Mouse (Mus musculus) liver, embryonic 14.5 days (tissue): ENCODE results near the gene Arid4a. TPM values are rescaled to one million over a fixed set of nuclear protein-coding genes. Genes with fewer than 3 reads are reported as not detected.

Source experiments
- ATAC-seq: fragments of 200-750 bp; cut with Nextera tagmentation; 2 replicates; pipeline ENCODE4 v1.8.0; 2017; ENCODE audit warnings: moderate number of reproducible peaks, mild to moderate bottlenecking, moderate library complexity; ENCODE audit not compliant: insufficient read depth
- DNase-seq, 3 experiments: peaks; one replicate each; pipeline ENCODE4 v3.0.0-alpha.2; 2012 to 2013; ENCODE audit warnings: low read depth in 3 of 3, low spot score in 3 of 3
- H3K27ac ChIP-seq: fragments of 300-500 bp; sonication (generic); 2 replicates; pipeline ENCODE4 v1.5.1; 2014; ENCODE audit warnings: moderate library complexity, mild to moderate bottlenecking, control low read depth, inconsistent platforms
- H3K27me3 ChIP-seq: fragments of 300-500 bp; sonication (generic); 2 replicates; pipeline ENCODE4 v1.6.1; 2014; ENCODE audit warnings: mild to moderate bottlenecking, low read length, moderate library complexity; ENCODE audit not compliant: control insufficient read depth, insufficient read depth
- H3K36me3 ChIP-seq: fragments of 300-500 bp; sonication (generic); replicated peaks from 2 replicates; pipeline ENCODE4 v1.6.1; 2014; ENCODE audit warnings: low read depth; ENCODE audit not compliant: control insufficient read depth, insufficient read depth
- H3K4me1 ChIP-seq, 2 experiments: fragments of 200-500 bp in 1 of 2; fragments of 300-500 bp in 1 of 2; sonication (generic) in 1 of 2; replicated peaks; 2 replicates each; pipeline ENCODE4 v1.6.1; 2012 to 2014; ENCODE audit warnings: antibody characterized with exemption in 1 of 2, inconsistent platforms in 1 of 2, low read length in 1 of 2; ENCODE audit not compliant: control insufficient read depth in 2 of 2, insufficient read depth in 2 of 2
- H3K4me2 ChIP-seq: fragments of 300-500 bp; sonication (generic); 2 replicates; pipeline ENCODE4 v1.6.1; 2014; ENCODE audit warnings: low read depth, mild to moderate bottlenecking, control low read depth, moderate library complexity
- H3K4me3 ChIP-seq, 2 experiments: fragments of 200-500 bp in 1 of 2; fragments of 300-500 bp in 1 of 2; sonication (generic) in 1 of 2; 2 replicates each; pipeline ENCODE4 v1.5.1; 2012 to 2014; ENCODE audit warnings: low read depth in 2 of 2, low read length in 2 of 2, mild to moderate bottlenecking in 2 of 2, control low read depth in 1 of 2, inconsistent platforms in 1 of 2, moderate library complexity in 1 of 2; ENCODE audit not compliant: insufficient read depth in 1 of 2
- H3K9ac ChIP-seq: fragments of 300-500 bp; sonication (generic); replicated peaks from 2 replicates; pipeline ENCODE4 v1.6.1; 2014; ENCODE audit warnings: mild to moderate bottlenecking, control low read depth, moderate library complexity
- H3K9me3 ChIP-seq: fragments of 300-500 bp; sonication (generic); 2 replicates; pipeline ENCODE4 v1.6.1; 2016; ENCODE audit warnings: low read length, mixed read lengths; ENCODE audit not compliant: control insufficient read depth
- CTCF ChIP-seq: IDR thresholded peaks from 2 replicates; pipeline ENCODE4 v1.5.1; 2016; ENCODE audit warnings: antibody characterized with exemption, low read depth, control low read depth
- EP300 ChIP-seq: IDR thresholded peaks from 2 replicates; pipeline ENCODE4 v1.6.1; 2016; ENCODE audit warnings: antibody characterized with exemption, low read depth
- WGBS: fragments of 180-500 bp; shearing (Covaris S2); extraction: QIAGEN DNeasy Blood & Tissue Kit; methylation state at CpG from one replicate; pipeline ENCODE4 v1.1.7; 2014; ENCODE audit not compliant: insufficient replicate concordance; 5-methylcytosine and 5-hydroxymethylcytosine counted together
- polyA plus RNA-seq, 2 experiments: library from polyadenylated mRNA; depleted of rRNA in 1 of 2; stranded (reverse) in 1 of 2; unstranded in 1 of 2; fragments of >200 nt; fragmentation: Nextera tagmentation in 1 of 2; extraction: Ambion mirVana in 1 of 2; gene quantifications; 2 replicates each; pipeline versions ENCODE4 v1.2.1 to v1.2.3; 2012 to 2014

The Arid4a gene
- polyA plus RNA-seq, 2 experiments = 4.6 to 17.7 TPM

GRCm38 (mm10) chr12:70978345-70978744 lies 37.4 kb upstream of the Arid4a start:
- H3K9me3 ChIP-seq = no peaks in the 10 kb centered on the region
- H3K27ac ChIP-seq = no peak overlapping the region
- ATAC-seq = no peak
- peaks cover 25% of the 10 kb centered on the region for H3K36me3 ChIP-seq
- peaks cover 7 to 11% of the 10 kb centered on the region in 2 experiments for H3K4me1 ChIP-seq
- WGBS = 73% methylated on average over 7 of the region's 7 CpGs
- no peak overlapping the region for H3K4me2 ChIP-seq
- DNase-seq = no peak
- H3K4me3 ChIP-seq = no peak overlapping the region
- no peak overlapping the region for H3K9ac ChIP-seq
- TF ChIP-seq EP300 (no peak), CTCF (no peak)
- H3K27me3 ChIP-seq = no peaks in the 10 kb centered on the region

GRCm38 (mm10) chr12:70984855-70985550 lies 30.8 kb upstream of the Arid4a start:
- Histone ChIP-seq H3K9me3 (no peaks in the 10 kb centered on the region), H3K9ac (no peak overlapping the region), H3K4me2 (no peak overlapping the region), H3K27ac (no peak overlapping the region), H3K36me3 (peaks cover 67% of the 10 kb centered on the region), H3K27me3 (no peaks in the 10 kb centered on the region), H3K4me1 (no peaks in the 10 kb centered on the region), H3K4me3 (no peak overlapping the region)
- WGBS = 84% methylated on average over 7 of the region's 7 CpGs
- no peak for TF ChIP-seq EP300
- TF ChIP-seq CTCF = no peak
- no peak for ATAC-seq
- DNase-seq = no peak

GRCm38 (mm10) chr12:70997225-70997624 lies 18.6 kb upstream of the Arid4a start:
- TF ChIP-seq EP300 = no peak
- TF ChIP-seq CTCF = peak; percentile 16; the same call in 1 of the 2 replicates
- DNase-seq (no peak), ATAC-seq (no peak)
- 84% methylated on average over 5 of the region's 5 CpGs for WGBS
- Histone ChIP-seq H3K4me2 (no peak overlapping the region), H3K9ac (no peak overlapping the region), H3K36me3 (peaks cover 33% of the 10 kb centered on the region), H3K27me3 (no peaks in the 10 kb centered on the region), H3K4me1 (no peaks in the 10 kb centered on the region; a peak in 2 of 4 replicates), H3K9me3 (no peaks in the 10 kb centered on the region), H3K27ac (no peak overlapping the region), H3K4me3 (no peak overlapping the region)

- no peak overlapping the region for H3K4me2 ChIP-seq
- H3K36me3 ChIP-seq = peaks cover 26% of the 10 kb centered on the region
- TF ChIP-seq CTCF (no peak), EP300 (no peak)
- WGBS = 16% methylated on average over 5 of the region's 5 CpGs
- peak; percentile 49; the same call in 1 of the 2 replicates for ATAC-seq
- no peak overlapping the region for H3K27ac ChIP-seq
- H3K9me3 ChIP-seq = no peaks in the 10 kb centered on the region
- no peaks in the 10 kb centered on the region; a peak in 2 of 4 replicates for H3K4me1 ChIP-seq
- DNase-seq = peak in 1 of 3 experiments; percentile 23
- no peaks in the 10 kb centered on the region for H3K27me3 ChIP-seq
- H3K9ac ChIP-seq = no peak overlapping the region
- no peak overlapping the region for H3K4me3 ChIP-seq
These were observed 16.3 kb upstream of the Arid4a start for GRCm38 (mm10) chr12:70999423-70999903.

- H3K9me3 ChIP-seq = no peaks in the 10 kb centered on the region
- no peaks in the 10 kb centered on the region; a peak in 2 of 4 replicates for H3K4me1 ChIP-seq
- ATAC-seq (no peak), DNase-seq (no peak)
- no peak overlapping the region for H3K27ac ChIP-seq
- WGBS = 65% methylated on average over 1 of the region's 1 CpGs
- no peak overlapping the region for H3K4me3 ChIP-seq
- peaks cover 27% of the 10 kb centered on the region for H3K36me3 ChIP-seq
- H3K4me2 ChIP-seq = no peak overlapping the region
- H3K9ac ChIP-seq = no peak overlapping the region
- TF ChIP-seq EP300 (no peak), CTCF (no peak)
- H3K27me3 ChIP-seq = no peaks in the 10 kb centered on the region
These were observed 15.4 kb upstream of the Arid4a start for GRCm38 (mm10) chr12:71000344-71000743.
